Mouse (Mus musculus) heart, adult 2 months (tissue): ENCODE results near the gene Samd10. TPM values are rescaled to one million over a fixed set of nuclear protein-coding genes. Genes with fewer than 3 reads are reported as not detected.

Experiments used
- DNase-seq, 2 experiments: peaks; one replicate each; pipeline ENCODE4 v3.0.0; 2021
- H3K27ac ChIP-seq: fragments of 200-600 bp; 2 replicates; pipeline ENCODE4 v1.8.1; 2022
- H3K27me3 ChIP-seq: fragments of 200-500 bp; 2 replicates; pipeline ENCODE4 v1.6.1; 2012; ENCODE audit warnings: mild to moderate bottlenecking, low read length, inconsistent platforms, mixed read lengths; ENCODE audit not compliant: control insufficient read depth, insufficient read depth
- H3K36me3 ChIP-seq: fragments of 200-500 bp; 2 replicates; pipeline ENCODE4 v1.6.1; 2012; ENCODE audit warnings: low read length, inconsistent platforms; ENCODE audit not compliant: control insufficient read depth, insufficient read depth
- H3K4me1 ChIP-seq: fragments of 200-500 bp; 2 replicates; pipeline ENCODE4 v1.6.1; 2011; ENCODE audit warnings: low read length; ENCODE audit not compliant: control insufficient read depth, insufficient read depth
- H3K4me3 ChIP-seq: fragments of 200-600 bp; 2 replicates; pipeline ENCODE4 v1.8.1; 2022
- H3K79me2 ChIP-seq: fragments of 200-500 bp; replicated peaks from 2 replicates; pipeline ENCODE4 v1.6.1; 2012; ENCODE audit warnings: mild to moderate bottlenecking, inconsistent platforms, low read length, moderate library complexity, mixed read lengths; ENCODE audit not compliant: control insufficient read depth, insufficient read depth
- H3K9ac ChIP-seq: fragments of 200-500 bp; 2 replicates; pipeline ENCODE4 v1.6.1; 2012; ENCODE audit warnings: low read depth, mild to moderate bottlenecking, control low read depth, inconsistent platforms, low read length, mixed read lengths
- CTCF ChIP-seq: fragments of 200-600 bp; IDR thresholded peaks from 2 replicates; pipeline ENCODE4 v1.8.1; 2022; ENCODE audit warnings: antibody characterized with exemption, mild to moderate bottlenecking, moderate library complexity
- EP300 ChIP-seq: fragments of 200-500 bp; IDR thresholded peaks from 2 replicates; pipeline ENCODE4 v1.6.1; 2011; ENCODE audit warnings: low read depth, low read length, control low read depth; ENCODE audit not compliant: insufficient read depth
- POLR2A ChIP-seq: fragments of 200-500 bp; IDR thresholded peaks from 2 replicates; pipeline ENCODE4 v1.6.1; 2011; ENCODE audit warnings: mild to moderate bottlenecking, low read depth, low read length, control low read depth; ENCODE audit not compliant: insufficient read depth
- WGBS: fragments of 180-500 bp; shearing (Covaris S2); methylation state at CpG from one replicate; pipeline ENCODE4 v1.1.7; 2018; 5-methylcytosine and 5-hydroxymethylcytosine counted together
- intact Hi-C: fragments of 180-260 bp; cut with DNase I; formaldehyde crosslinking; loops from one replicate; pipeline ENCODE4 v1.15.1; 2025
- polyA plus RNA-seq: library from polyadenylated mRNA; depleted of rRNA; stranded (reverse); fragments of >200 nt; gene quantifications from 2 replicates; pipeline ENCODE4 v1.2.3, GENCODE M21; 2012
- total RNA-seq, 2 experiments: library from RNA; stranded (reverse); gene quantifications; 2 replicates each; pipeline ENCODE4 v1.2.3; 2021

Samd10 gene
- total and polyA plus RNA-seq, 3 experiments: 1.0 to 5.1 (median 1.6) TPM

DNA sequence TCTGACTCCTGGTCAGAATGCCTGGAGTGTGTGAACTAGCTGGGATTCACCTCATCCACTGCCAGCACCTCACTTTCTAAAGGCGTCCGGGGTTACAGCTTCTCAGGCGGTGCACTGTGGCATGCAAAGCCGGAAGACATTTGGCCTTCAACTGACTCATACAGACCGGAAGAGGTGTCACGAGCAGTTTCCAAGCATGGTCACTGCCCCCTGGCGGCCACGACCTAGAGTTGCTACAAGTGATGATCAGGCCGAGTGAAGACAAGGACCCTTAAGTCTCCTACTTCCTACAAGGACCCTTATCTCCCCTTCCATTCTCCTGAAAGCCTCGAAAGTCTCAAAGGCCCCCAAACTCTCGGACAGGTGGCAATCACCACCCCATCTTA lies 18.0 kb downstream of the Samd10 start:
- Histone ChIP-seq H3K9ac (peak overlapping the region; percentile 80), H3K27ac (peak overlapping the region; percentile 90), H3K79me2 (no peaks in the 10 kb centered on the region), H3K36me3 (no peaks in the 10 kb centered on the region), H3K4me3 (peak overlapping the region; percentile 80), H3K4me1 (peaks cover 6% of the 10 kb centered on the region; the same call in 1 of the 2 replicates), H3K27me3 (no peaks in the 10 kb centered on the region)
- TF ChIP-seq EP300 (peak; percentile 98), POLR2A (peak; percentile 62), CTCF (peak; percentile 88)
- DNase-seq: peak; percentile 83 to 89
- WGBS: under 1% methylated on average over 11 of the region's 11 CpGs
- intact Hi-C loops: loop anchor here (1.0 to 10.0 kb wide), 2 partner anchors 59 to 396 kb away; partner anchors contain the start of gene Ppdpf

DNA sequence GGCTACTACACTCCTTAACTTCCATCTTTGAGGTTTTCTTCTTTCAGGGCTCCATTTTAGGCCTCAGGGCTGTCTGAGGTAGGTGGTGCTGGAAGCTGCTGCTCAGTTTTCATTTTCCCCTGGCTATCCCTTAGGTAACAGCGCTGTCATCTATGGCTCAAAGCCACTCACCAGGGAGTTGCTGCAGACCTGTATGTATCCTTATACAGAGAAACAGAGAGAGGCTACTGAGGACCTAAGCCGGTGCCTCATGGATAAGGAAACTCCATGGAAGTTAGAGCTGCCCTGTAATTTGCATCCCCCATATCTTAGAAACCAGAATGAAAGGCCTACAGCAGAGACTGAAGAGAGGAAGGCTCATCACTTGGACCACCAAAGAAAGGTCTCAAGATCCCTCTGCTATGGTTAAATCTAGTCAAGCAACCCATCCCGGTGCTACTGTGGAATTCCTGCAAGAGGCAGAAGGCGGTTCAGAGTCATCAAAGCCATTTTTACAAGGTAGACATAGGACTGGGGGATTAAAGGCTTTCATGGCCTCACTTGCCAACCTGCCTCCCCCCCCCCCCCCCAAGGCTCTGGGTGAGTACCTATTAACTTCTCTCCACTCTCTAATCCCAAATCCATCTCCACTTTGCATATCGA lies 18.8 kb downstream of the Samd10 start:
- peak overlapping the region; percentile 80 for H3K4me3 ChIP-seq
- H3K27ac ChIP-seq: peak overlapping the region; percentile 90
- H3K9ac ChIP-seq: peak overlapping the region; percentile 64
- DNase-seq: peak in 1 of 2 experiments; percentile 1
- no peaks in the 10 kb centered on the region for H3K79me2 ChIP-seq
- intact Hi-C loops: loop anchor here (10.0 kb wide), 1 partner anchor 395 kb away; the partner anchor contains the start of gene Ppdpf
- H3K4me1 ChIP-seq: peaks cover 6% of the 10 kb centered on the region; the same call in 1 of the 2 replicates
- no peak for TF ChIP-seq CTCF
- 70% methylated on average over 5 of the region's 5 CpGs for WGBS
- H3K36me3 ChIP-seq: no peaks in the 10 kb centered on the region
- H3K27me3 ChIP-seq: no peaks in the 10 kb centered on the region

DNA sequence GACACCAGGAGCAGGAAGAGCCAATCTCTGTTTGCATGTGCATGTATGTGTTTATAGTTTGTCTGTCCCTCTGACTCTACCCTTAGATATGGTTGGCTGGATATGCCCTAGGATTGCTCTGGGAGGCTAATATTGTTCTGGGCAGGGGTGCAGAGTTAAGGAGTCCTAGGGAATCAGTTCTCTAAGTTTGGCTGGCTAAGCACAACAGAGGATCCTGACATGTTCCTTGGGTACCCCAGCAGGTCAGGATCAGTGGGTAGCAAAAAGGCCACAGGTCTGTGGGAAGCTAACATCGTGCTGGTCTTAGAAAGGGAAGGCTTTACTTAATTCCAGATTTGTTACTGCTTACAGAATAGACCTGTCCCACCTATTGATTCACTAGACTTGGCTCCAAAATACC lies 19.3 kb downstream of the Samd10 start:
- H3K79me2 ChIP-seq: no peaks in the 10 kb centered on the region
- no peak overlapping the region; the same call in 1 of the 2 replicates for H3K9ac ChIP-seq
- H3K36me3 ChIP-seq: no peaks in the 10 kb centered on the region
- H3K27me3 ChIP-seq: no peaks in the 10 kb centered on the region
- DNase-seq: peak in 1 of 2 experiments; percentile 2
- intact Hi-C loops: loop anchor here (10.0 kb wide), 1 partner anchor 395 kb away; the partner anchor contains the start of gene Ppdpf
- no peak for TF ChIP-seq CTCF
- TF ChIP-seq EP300: no peak
- no peak for TF ChIP-seq POLR2A
- no peak overlapping the region for H3K4me3 ChIP-seq
- WGBS: 95% methylated on average over 1 of the region's 1 CpGs
- peaks cover 6% of the 10 kb centered on the region; the same call in 1 of the 2 replicates for H3K4me1 ChIP-seq
- peak overlapping the region; percentile 66 for H3K27ac ChIP-seq

DNA sequence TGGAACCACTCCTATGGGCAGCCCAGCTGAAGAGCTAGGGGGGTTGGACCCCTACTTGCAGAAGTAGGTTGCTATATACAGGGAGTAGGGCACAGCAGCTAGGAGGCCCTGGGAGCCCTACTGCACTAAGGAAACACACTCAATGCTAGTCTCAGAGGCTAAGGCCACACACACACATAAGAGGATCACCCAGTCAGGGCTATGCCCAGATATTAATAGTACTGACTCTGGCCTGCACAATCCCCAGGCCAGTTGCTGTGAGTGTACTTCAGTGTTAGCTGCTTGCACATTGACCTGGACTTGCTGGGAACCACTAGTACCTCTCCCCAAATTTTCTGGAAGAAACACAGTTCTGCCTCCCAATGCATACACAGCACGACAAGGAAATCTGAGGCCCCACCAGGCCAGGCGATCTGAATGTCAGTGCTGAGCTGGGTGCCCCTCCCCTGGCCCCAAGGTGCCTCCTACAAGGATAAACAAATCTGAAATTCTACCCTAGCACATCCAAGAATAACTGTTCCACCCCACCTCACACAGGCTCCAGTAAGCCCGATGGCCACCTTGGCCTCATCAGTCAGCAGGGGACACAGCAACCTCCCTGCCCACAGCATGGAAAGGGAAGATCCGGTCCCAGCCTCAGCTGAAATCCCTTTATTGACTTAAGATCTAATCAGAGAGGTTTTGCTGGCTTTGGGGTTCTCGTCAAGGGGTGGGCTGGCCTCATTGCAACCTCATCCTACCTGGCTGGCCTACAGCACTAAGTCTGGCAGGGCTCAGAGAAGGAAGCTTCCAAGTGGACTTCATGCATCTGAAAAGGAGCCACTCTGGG lies 20.0 kb downstream of the Samd10 start:
- peak; percentile 18 to 23 for DNase-seq
- Histone ChIP-seq H3K4me3 (no peak overlapping the region), H3K9ac (no peak overlapping the region; the same call in 1 of the 2 replicates), H3K27me3 (no peaks in the 10 kb centered on the region), H3K27ac (peak overlapping the region; percentile 66), H3K4me1 (peaks cover 6% of the 10 kb centered on the region; the same call in 1 of the 2 replicates), H3K36me3 (no peaks in the 10 kb centered on the region), H3K79me2 (no peaks in the 10 kb centered on the region)
- intact Hi-C loops: no loop called here
- 48% methylated on average over 5 of the region's 5 CpGs for WGBS
- TF ChIP-seq CTCF (no peak), EP300 (no peak), POLR2A (peak; percentile 50; the same call in 1 of the 2 replicates)

DNA sequence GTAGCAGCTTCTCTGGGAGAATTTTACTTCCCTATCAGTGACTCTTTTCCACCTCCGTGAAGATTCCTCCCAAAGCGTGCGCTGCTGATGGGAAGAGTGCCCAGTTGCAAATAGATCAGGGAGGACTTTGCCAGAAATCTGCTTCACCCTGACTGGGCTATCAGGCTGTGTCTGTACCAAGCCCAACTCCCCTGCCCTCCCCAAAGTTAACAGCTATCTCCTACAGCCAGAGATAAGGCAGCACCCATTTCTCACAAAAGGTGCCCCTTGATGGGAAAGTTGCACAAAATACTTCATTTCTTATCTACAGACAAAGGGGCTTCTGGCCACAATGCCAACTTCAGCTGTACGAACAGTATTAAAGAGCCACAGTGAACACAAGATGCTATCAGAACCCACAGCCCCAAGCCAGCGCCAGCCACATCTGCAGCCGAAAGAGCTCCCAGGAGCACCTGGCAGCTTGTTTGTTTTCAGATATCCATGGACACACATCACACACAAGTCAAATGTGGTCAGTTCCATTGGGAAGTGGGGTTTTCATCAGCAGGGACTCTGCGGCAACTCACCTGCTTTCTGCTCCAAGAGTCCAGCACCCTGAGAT lies 20.9 kb downstream of the Samd10 start:
- H3K4me1 ChIP-seq: peaks cover 6% of the 10 kb centered on the region; the same call in 1 of the 2 replicates
- H3K4me3 ChIP-seq: no peak overlapping the region
- no peaks in the 10 kb centered on the region for H3K36me3 ChIP-seq
- intact Hi-C loops: no loop called here
- WGBS: 39% methylated on average over 7 of the region's 7 CpGs
- H3K27me3 ChIP-seq: no peaks in the 10 kb centered on the region
- H3K79me2 ChIP-seq: no peaks in the 10 kb centered on the region
- TF ChIP-seq POLR2A: no peak
- TF ChIP-seq EP300: no peak
- no peak overlapping the region for H3K9ac ChIP-seq
- DNase-seq: peak; percentile 17 to 19
- H3K27ac ChIP-seq: peak overlapping the region; percentile 66
